Mouse (Mus musculus): Measurements from ENCODE around the gene Rassf1.
"Not testable (repeated sequence)": the region's sequence is repeated elsewhere in the genome, so short reads cannot be mapped to it uniquely, and the experiment has no call there.

Gene Rassf1

GRCm38 (mm10) chr9:107555701-107556100 is 4.3 kb downstream of the Rassf1 start:
- no peak for DNase-seq (ENCODE audit: low read depth, low spot score)

- DNase-seq (ENCODE audit: low read depth, low spot score) = no peak
These were observed 5.0 kb downstream of the Rassf1 start for GRCm38 (mm10) chr9:107556346-107556745.

- DNase-seq (ENCODE audit: low read depth, low spot score) = peak; percentile 95
These were observed 11.8 kb downstream of the Rassf1 start, which contains the start of gene Tusc2 for GRCm38 (mm10) chr9:107563029-107563581. TSS of gene Tusc2 (plus strand) at chr9:107563255.

GRCm38 (mm10) chr9:107565556-107565955 is 14.2 kb downstream of the Rassf1 start:
- not testable (repeated sequence) for DNase-seq (ENCODE audit: low read depth, low spot score)

- DNase-seq (ENCODE audit: low read depth, low spot score) = peak; percentile 67
These were observed 14.8 kb downstream of the Rassf1 start for GRCm38 (mm10) chr9:107566041-107566709.

GRCm38 (mm10) chr9:107566855-107567254 is 15.5 kb downstream of the Rassf1 start:
- no peak for DNase-seq (ENCODE audit: low read depth, low spot score)

GRCm38 (mm10) chr9:107567702-107568319 is 16.5 kb downstream of the Rassf1 start, which contains the start of gene Hyal2:
TSS of gene Hyal2 (plus strand) at chr9:107567945.
- DNase-seq (ENCODE audit: low read depth, low spot score) = no peak

- peak; percentile 68 for DNase-seq (ENCODE audit: low read depth, low spot score)
These were observed 17.2 kb downstream of the Rassf1 start for GRCm38 (mm10) chr9:107568331-107569261.

- DNase-seq (ENCODE audit: low read depth, low spot score) = no peak
These were observed 17.9 kb downstream of the Rassf1 start for GRCm38 (mm10) chr9:107569270-107569669.

- no peak for DNase-seq (ENCODE audit: low read depth, low spot score)
These were observed 18.7 kb downstream of the Rassf1 start for GRCm38 (mm10) chr9:107570016-107570415.

GRCm38 (mm10) chr9:107570845-107571244 is 19.5 kb downstream of the Rassf1 start:
- DNase-seq (ENCODE audit: low read depth, low spot score) = no peak

GRCm38 (mm10) chr9:107571534-107572326 is 20.4 kb downstream of the Rassf1 start:
- no peak for DNase-seq (ENCODE audit: low read depth, low spot score)

GRCm38 (mm10) chr9:107572327-107572662 is 20.9 kb downstream of the Rassf1 start:
- DNase-seq (ENCODE audit: low read depth, low spot score) = no peak

- DNase-seq (ENCODE audit: low read depth, low spot score) = not testable (repeated sequence)
These were observed 22.4 kb downstream of the Rassf1 start for GRCm38 (mm10) chr9:107573774-107574173.

- no peak for DNase-seq (ENCODE audit: low read depth, low spot score)
These were observed 24.4 kb downstream of the Rassf1 start for GRCm38 (mm10) chr9:107575579-107576356.

- DNase-seq (ENCODE audit: low read depth, low spot score) = peak; percentile 79
These were observed 25.2 kb downstream of the Rassf1 start, which contains the start of gene Hyal1 for GRCm38 (mm10) chr9:107576357-107577107. TSS of gene Hyal1 (plus strand) at chr9:107576927.

- no peak for DNase-seq (ENCODE audit: low read depth, low spot score)
These were observed 26.5 kb downstream of the Rassf1 start for GRCm38 (mm10) chr9:107577871-107578270.

- no peak for DNase-seq (ENCODE audit: low read depth, low spot score)
These were observed 27.2 kb downstream of the Rassf1 start, which contains the start of gene Naa80 for GRCm38 (mm10) chr9:107578587-107578986. TSS of gene Naa80 (plus strand) at chr9:107578887.

All from skeletal muscle tissue, adult 2 months (tissue).